Mouse (Mus musculus) B cell, adult 62 days (primary cell): ENCODE measurements around the gene BC030870. TPM values are rescaled to one million over a fixed set of nuclear protein-coding genes. Genes with fewer than 3 reads are reported as not detected.

ENCODE experiments used
- total RNA-seq: library from RNA; stranded (reverse); gene quantifications from 4 replicates; pipeline ENCODE4 v1.2.4, GENCODE M21; 2023

The BC030870 gene
- total RNA-seq = not detected in 4 replicates

GRCm38 (mm10) chr8:65129199-65129788, at the start of gene BC030870:
BC030870 (minus strand) TSS chr8:65129563.

GRCm38 (mm10) chr8:65074733-65075132, 54.6 kb downstream of the BC030870 start, which contains the start of gene Gm10663:
Gm10663 (plus strand) TSS chr8:65075033.

GRCm38 (mm10) chr8:65037117-65037533, 92.2 kb downstream of the BC030870 start, which contains the start of gene Apela:
Apela (minus strand) TSS chr8:65037336.

Other genes starting within 250 kb of the BC030870 start
- 44.5 to 54.5 TPM (median 45.5 TPM) in 4 replicates for gene Tmem192, start 182.4 kb downstream of the BC030870 start, total RNA-seq
- gene Trim75, start 141.7 kb downstream of the BC030870 start, total RNA-seq = not detected in 4 replicates
- not detected in 4 replicates for gene Trim61, start 111.0 kb downstream of the BC030870 start, total RNA-seq
- gene Trim60, start 111.0 kb downstream of the BC030870 start, total RNA-seq = not detected in 4 replicates
- gene Apela, start 92.2 kb downstream of the BC030870 start, total RNA-seq = not detected in 4 replicates
- not detected in 4 replicates for gene Gm10663, start 54.5 kb downstream of the BC030870 start, total RNA-seq